Mouse (Mus musculus): ENCODE measurements around the gene Morn1.

DNA sequence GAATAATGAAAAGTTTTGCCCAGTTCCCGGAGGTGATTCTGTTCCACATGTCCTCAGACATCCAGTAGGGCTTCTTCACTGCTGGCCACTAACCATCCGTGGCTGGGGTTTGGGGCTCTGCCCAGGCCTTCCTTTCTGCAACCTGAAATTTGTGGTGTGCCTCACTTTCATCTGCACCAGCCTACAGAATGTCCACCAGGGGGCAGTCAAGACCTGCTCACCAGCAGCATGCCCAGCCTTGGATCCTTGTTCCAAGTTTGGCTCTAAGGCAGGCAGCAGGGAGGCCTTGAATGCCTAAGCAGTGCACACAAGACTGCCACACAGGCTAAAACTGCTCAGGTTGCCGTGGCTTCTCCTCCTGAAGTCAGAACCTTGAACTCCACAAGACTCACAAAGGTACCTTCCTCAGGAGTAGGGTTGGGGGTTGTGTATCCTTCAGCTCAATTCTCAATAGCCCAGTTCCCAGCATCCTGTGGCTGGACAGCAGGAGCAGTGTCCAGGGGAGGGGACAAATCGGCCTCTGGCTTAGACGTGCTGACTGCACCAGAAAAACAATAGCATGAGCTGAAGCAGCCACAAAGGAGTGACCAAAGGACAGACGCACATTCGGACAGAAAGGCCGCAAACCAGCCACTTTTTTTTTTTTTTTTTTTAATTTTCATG lies 9.0 kb downstream of the Morn1 start:
- peak; percentile 97 for TF ChIP-seq CTCF (IDR thresholded peaks at IDR 0.05; ENCODE audit: borderline replicate concordance, extremely low read depth, insufficient read depth, insufficient read length)
- no peak for TF ChIP-seq POLR2A (IDR thresholded peaks at IDR 0.05; ENCODE audit: borderline replicate concordance, extremely low read depth, insufficient read depth, insufficient read length, poor library complexity, severe bottlenecking)

All from brain, embryonic 14.5 days (tissue).